Mouse (Mus musculus) embryonic facial prominence, embryonic 15.5 days (tissue): ENCODE results near the gene Adgrf1. TPM values are rescaled to one million over a fixed set of nuclear protein-coding genes. Genes with fewer than 3 reads are reported as not detected.

ENCODE experiments used
- ATAC-seq: fragments of 200-750 bp; cut with Nextera tagmentation; 2 replicates; pipeline ENCODE4 v1.8.0; 2017; ENCODE audit warnings: low read depth, moderate TSS enrichment; ENCODE audit not compliant: insufficient number of reproducible peaks, low FRiP score, low TSS enrichment
- H3K27ac ChIP-seq: fragments of 300-500 bp; sonication (generic); replicated peaks from 2 replicates; pipeline ENCODE4 v1.5.1; 2015; ENCODE audit warnings: mild to moderate bottlenecking, inconsistent platforms
- H3K27me3 ChIP-seq: fragments of 300-500 bp; sonication (generic); 2 replicates; pipeline ENCODE4 v1.6.1; 2015; ENCODE audit warnings: inconsistent platforms
- H3K36me3 ChIP-seq: fragments of 300-500 bp; sonication (generic); 2 replicates; pipeline ENCODE4 v1.6.1; 2015; ENCODE audit warnings: mild to moderate bottlenecking, inconsistent platforms
- H3K4me1 ChIP-seq: fragments of 300-500 bp; sonication (generic); 2 replicates; pipeline ENCODE4 v1.6.1; 2015; ENCODE audit warnings: inconsistent platforms
- H3K4me2 ChIP-seq: fragments of 300-500 bp; sonication (generic); replicated peaks from 2 replicates; pipeline ENCODE4 v1.6.1; 2015; ENCODE audit warnings: mild to moderate bottlenecking, inconsistent platforms
- H3K4me3 ChIP-seq: fragments of 300-500 bp; sonication (generic); replicated peaks from 2 replicates; pipeline ENCODE4 v1.5.1; 2015; ENCODE audit warnings: mild to moderate bottlenecking, inconsistent platforms
- H3K9ac ChIP-seq: fragments of 300-500 bp; sonication (generic); 2 replicates; pipeline ENCODE4 v1.6.1; 2015; ENCODE audit warnings: inconsistent platforms
- H3K9me3 ChIP-seq: fragments of 300-500 bp; sonication (generic); replicated peaks from 2 replicates; pipeline ENCODE4 v1.6.1; 2016; ENCODE audit warnings: inconsistent platforms
- WGBS: fragments of 180-500 bp; shearing (Covaris S2); methylation state at CpG from one replicate; pipeline ENCODE4 v1.1.7; 2015; 5-methylcytosine and 5-hydroxymethylcytosine counted together
- polyA plus RNA-seq: library from polyadenylated mRNA; unstranded; fragments of >200 nt; fragmentation: Nextera tagmentation; extraction: Ambion mirVana; gene quantifications from 2 replicates; pipeline ENCODE4 v1.2.1, GENCODE M21; 2015

Gene Adgrf1
- polyA plus RNA-seq, 1 experiment from 2014 or later = 0.04 TPM

DNA sequence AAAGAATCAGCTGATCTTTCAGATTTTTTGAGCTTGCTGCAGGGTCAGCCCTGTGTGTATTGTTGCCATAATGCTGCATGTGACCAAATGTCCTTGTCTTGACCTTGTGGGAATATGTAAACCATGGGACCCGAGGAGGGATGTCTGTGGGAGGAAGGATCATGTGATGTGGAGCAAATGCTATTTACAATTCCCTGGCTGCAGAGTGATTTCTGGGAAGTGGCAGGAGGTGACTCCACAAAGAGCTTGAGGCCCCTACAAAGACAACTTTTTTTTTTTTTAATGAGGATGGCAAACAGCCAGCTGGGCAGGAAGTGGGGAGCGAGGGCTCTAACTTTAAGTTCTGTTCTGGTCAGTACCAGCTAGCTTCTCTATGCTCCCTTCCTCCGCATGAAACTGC is 20.5 kb upstream of the Adgrf1 start:
- no peaks in the 10 kb centered on the region for H3K27me3 ChIP-seq
- no peaks in the 10 kb centered on the region for H3K36me3 ChIP-seq
- WGBS = 38% methylated on average over 3 of the region's 3 CpGs
- H3K4me3 ChIP-seq = no peak overlapping the region
- no peak overlapping the region for H3K4me2 ChIP-seq
- no peak overlapping the region for H3K9ac ChIP-seq
- no peak for ATAC-seq
- H3K9me3 ChIP-seq = no peaks in the 10 kb centered on the region
- H3K4me1 ChIP-seq = peaks cover 15% of the 10 kb centered on the region
- no peak overlapping the region for H3K27ac ChIP-seq

GRCm38 (mm10) chr17:43251249-43252125 is 18.6 kb upstream of the Adgrf1 start:
- Histone ChIP-seq H3K4me1 (peaks cover 15% of the 10 kb centered on the region), H3K9ac (no peak overlapping the region), H3K9me3 (no peaks in the 10 kb centered on the region), H3K27ac (peak overlapping the region; percentile 36), H3K27me3 (no peaks in the 10 kb centered on the region), H3K4me2 (no peak overlapping the region), H3K4me3 (no peak overlapping the region), H3K36me3 (no peaks in the 10 kb centered on the region)
- 0 out of 2 replicates have a peak, but pooled peaks have one; percentile 25 for ATAC-seq
- 21% methylated on average over 5 of the region's 5 CpGs for WGBS

DNA sequence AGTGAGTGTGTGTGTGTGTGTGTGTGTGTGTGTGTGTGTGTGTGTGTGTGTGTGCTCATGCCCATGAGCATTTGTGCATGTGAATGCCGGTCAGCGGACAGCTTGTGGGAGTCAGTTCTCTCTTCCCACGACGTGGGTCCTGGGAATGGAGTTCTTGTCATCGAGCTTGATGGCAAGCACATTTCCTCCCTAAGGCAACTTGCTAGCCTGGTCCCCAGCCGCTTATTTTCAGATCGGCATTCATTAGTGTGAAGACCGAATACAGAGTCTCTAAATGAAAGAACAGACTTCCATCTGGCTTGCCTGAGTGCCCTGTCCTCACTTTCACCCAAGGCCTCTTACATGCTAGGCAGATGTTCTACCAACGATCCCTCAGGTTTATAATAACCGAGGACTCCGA is 17.3 kb upstream of the Adgrf1 start:
- no peak overlapping the region for H3K9ac ChIP-seq
- peaks cover 21% of the 10 kb centered on the region for H3K4me1 ChIP-seq
- ATAC-seq = no peak
- no peaks in the 10 kb centered on the region for H3K27me3 ChIP-seq
- 35% methylated on average over 11 of the region's 11 CpGs for WGBS
- no peak overlapping the region for H3K4me3 ChIP-seq
- H3K36me3 ChIP-seq = no peaks in the 10 kb centered on the region
- H3K27ac ChIP-seq = no peak overlapping the region
- H3K9me3 ChIP-seq = no peaks in the 10 kb centered on the region
- no peak overlapping the region for H3K4me2 ChIP-seq

DNA sequence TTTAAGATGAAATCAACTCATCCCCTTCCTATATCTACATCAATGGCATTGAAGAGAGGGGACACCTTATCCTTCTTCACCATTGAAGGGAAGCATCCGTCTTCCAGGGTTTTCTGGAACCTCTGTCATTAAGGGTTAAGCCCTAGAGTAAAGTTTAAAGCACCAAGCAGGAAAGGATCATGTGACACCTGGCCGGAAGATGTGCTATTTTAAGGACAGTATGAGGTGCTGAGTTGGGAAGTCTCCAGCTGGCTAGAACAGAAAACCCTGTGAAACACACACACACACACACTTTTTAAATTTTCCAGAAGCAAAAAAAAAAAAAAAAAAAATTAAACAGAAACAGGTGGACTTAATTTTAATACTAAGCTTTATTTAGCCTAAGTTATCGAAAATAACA is 15.9 kb upstream of the Adgrf1 start:
- Histone ChIP-seq H3K27ac (no peak overlapping the region), H3K27me3 (no peaks in the 10 kb centered on the region), H3K9me3 (no peaks in the 10 kb centered on the region), H3K4me2 (no peak overlapping the region), H3K4me1 (peaks cover 18% of the 10 kb centered on the region), H3K36me3 (no peaks in the 10 kb centered on the region), H3K9ac (no peak overlapping the region), H3K4me3 (no peak overlapping the region)
- 29% methylated on average over 3 of the region's 3 CpGs for WGBS
- ATAC-seq = no peak

DNA sequence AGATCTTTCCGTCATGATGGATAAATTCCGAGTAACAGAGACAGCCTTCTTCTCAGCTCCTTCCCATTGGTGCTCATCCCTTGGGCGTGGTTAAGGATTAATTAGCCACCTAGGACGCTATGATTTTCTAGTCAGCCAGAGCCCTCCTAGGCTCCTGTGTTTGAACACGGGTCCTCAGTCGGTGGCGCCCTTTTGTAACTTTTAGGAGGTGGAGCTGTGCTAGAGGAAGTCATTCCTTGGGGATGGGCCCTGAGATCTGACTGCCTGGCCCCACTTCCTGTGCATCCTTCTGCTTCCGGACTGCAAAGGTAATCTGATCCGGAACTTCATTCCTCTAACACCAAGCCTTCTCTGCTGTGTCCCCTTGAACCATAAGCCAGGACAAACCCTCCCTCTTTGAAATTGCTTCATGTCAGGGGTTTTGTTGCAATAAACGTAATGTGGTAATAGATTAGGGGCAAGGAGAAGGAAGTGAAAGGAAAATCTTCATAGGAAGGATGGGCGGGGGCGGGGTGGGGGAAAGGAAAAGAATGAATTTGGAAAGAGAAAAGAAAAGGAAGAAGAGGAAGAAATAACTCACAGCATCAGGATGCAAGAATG is 13.5 kb upstream of the Adgrf1 start:
- ATAC-seq = no peak
- no peak overlapping the region for H3K27ac ChIP-seq
- no peaks in the 10 kb centered on the region for H3K36me3 ChIP-seq
- H3K27me3 ChIP-seq = no peaks in the 10 kb centered on the region
- no peaks in the 10 kb centered on the region for H3K9me3 ChIP-seq
- no peak overlapping the region for H3K4me2 ChIP-seq
- 65% methylated on average over 12 of the region's 12 CpGs for WGBS
- H3K4me1 ChIP-seq = peaks cover 11% of the 10 kb centered on the region
- no peak overlapping the region for H3K9ac ChIP-seq
- no peak overlapping the region for H3K4me3 ChIP-seq

DNA sequence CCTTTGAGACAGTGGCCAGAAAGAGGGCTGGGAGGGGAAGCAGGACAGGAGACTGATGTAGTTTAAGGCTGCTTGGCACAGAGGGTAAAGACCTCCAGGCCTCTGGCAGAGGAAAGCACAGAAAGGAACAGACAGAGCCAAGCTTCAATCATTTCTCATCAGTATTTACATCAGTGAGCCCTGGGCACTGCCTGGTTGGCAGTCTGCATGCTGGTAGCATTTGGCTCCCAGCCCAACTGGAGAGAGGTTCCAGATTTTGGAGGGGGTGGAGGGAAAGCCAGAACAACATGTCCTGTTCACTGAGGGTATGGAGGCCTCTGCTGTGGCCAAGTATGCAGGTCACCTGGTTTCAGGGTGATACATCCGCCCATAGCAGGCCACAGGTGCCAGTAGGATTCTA is 12.4 kb upstream of the Adgrf1 start:
- Histone ChIP-seq H3K27ac (no peak overlapping the region), H3K4me1 (peaks cover 6% of the 10 kb centered on the region; the same call in 1 of the 2 replicates), H3K9me3 (peaks cover 9% of the 10 kb centered on the region; the same call in 1 of the 2 replicates), H3K27me3 (no peaks in the 10 kb centered on the region), H3K4me2 (no peak overlapping the region), H3K36me3 (no peaks in the 10 kb centered on the region), H3K9ac (no peak overlapping the region), H3K4me3 (no peak overlapping the region)
- ATAC-seq = no peak; the same call in 1 of the 2 replicates
- 76% methylated on average over 1 of the region's 1 CpGs for WGBS

DNA sequence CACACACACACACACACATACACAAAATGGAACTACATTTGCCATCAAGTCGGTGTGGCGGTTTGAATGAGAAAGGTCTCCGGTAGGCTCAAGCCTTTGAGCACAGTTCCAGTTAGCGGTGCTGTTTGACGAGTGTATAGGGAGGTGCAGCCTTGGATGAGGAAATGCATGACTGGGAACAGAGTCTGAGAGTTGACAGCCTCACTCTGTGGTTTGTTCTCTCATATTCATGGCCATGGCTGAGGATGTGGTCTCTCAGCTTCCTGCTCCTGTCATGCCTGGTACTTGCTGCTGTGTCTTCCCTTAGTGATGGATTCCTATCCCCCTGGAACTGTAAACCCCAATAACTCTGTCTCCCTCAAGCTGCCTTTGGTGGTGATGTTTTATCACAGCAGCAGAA is 8.2 kb upstream of the Adgrf1 start:
- H3K27ac ChIP-seq = no peak overlapping the region
- 90% methylated on average over 5 of the region's 5 CpGs for WGBS
- H3K4me3 ChIP-seq = no peak overlapping the region
- peaks cover 14% of the 10 kb centered on the region; the same call in 1 of the 2 replicates for H3K9me3 ChIP-seq
- H3K27me3 ChIP-seq = no peaks in the 10 kb centered on the region
- peaks cover 16% of the 10 kb centered on the region for H3K4me1 ChIP-seq
- no peak overlapping the region for H3K9ac ChIP-seq
- no peak overlapping the region for H3K4me2 ChIP-seq
- no peaks in the 10 kb centered on the region for H3K36me3 ChIP-seq
- ATAC-seq = no peak

DNA sequence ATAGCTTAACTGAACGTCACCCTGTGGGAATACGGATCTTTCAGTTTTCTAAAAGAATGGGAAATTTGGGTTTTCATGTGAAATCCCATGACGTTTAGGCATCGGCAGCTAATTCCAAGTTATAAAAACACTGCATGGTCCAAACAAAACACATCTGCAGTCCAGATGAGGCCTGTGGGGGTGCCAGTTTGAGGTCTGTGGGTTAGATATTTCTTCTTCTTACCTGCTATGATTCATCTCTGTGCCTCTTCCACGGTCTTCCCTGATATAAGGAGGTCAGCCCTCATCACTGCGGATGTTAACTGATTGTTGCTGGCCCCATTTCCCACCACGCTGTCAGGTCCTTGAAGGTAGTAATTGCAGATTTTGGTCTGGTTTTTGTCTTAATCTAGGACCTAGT is 5.4 kb upstream of the Adgrf1 start:
- Histone ChIP-seq H3K9me3 (peaks cover 14% of the 10 kb centered on the region; the same call in 1 of the 2 replicates), H3K4me3 (no peak overlapping the region), H3K9ac (no peak overlapping the region), H3K27me3 (no peaks in the 10 kb centered on the region), H3K27ac (0 out of 2 replicates have a peak overlapping the region, but pooled peaks have one; percentile 2), H3K4me2 (peak overlapping the region; percentile 46; the same call in 1 of the 2 replicates), H3K4me1 (peaks cover 10% of the 10 kb centered on the region; the same call in 1 of the 2 replicates), H3K36me3 (no peaks in the 10 kb centered on the region)
- no peak for ATAC-seq
- WGBS = 52% methylated on average over 7 of the region's 7 CpGs

- Histone ChIP-seq H3K27me3 (no peaks in the 10 kb centered on the region), H3K4me3 (peak overlapping the region; percentile 20; the same call in 1 of the 2 replicates), H3K4me2 (peak overlapping the region; percentile 46), H3K9ac (no peak overlapping the region), H3K36me3 (no peaks in the 10 kb centered on the region), H3K27ac (0 out of 2 replicates have a peak overlapping the region, but pooled peaks have one; percentile 2), H3K4me1 (peaks cover 10% of the 10 kb centered on the region; the same call in 1 of the 2 replicates), H3K9me3 (peaks cover 14% of the 10 kb centered on the region; the same call in 1 of the 2 replicates)
- ATAC-seq = peak; percentile 71
- 17% methylated on average over 26 of the region's 26 CpGs for WGBS
These were observed 4.8 kb upstream of the Adgrf1 start for GRCm38 (mm10) chr17:43265178-43265837.

DNA sequence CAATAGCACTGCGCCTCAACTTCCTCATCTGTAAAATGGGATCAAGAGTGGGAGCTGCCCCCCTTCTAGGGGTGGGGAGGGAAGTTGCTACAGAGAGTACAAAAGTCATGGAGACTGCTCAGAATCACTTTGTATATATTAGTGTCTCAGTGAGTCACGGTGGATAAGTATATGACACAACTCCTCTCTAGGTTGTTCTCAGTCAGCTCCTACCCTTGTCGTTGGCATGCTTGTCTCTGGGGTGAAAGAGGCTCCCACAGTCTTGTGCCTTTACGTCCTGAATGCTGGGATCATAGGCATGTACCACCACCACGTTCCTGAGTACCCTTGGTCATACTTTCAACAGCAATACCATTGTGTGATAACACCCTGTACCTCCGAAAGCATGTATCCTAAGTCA is 4.2 kb upstream of the Adgrf1 start:
- Histone ChIP-seq H3K4me3 (no peak overlapping the region), H3K27ac (no peak overlapping the region), H3K9me3 (peaks cover 14% of the 10 kb centered on the region; the same call in 1 of the 2 replicates), H3K4me1 (peaks cover 10% of the 10 kb centered on the region; the same call in 1 of the 2 replicates), H3K27me3 (no peaks in the 10 kb centered on the region), H3K9ac (no peak overlapping the region), H3K36me3 (no peaks in the 10 kb centered on the region), H3K4me2 (no peak overlapping the region)
- WGBS = 91% methylated on average over 6 of the region's 6 CpGs
- ATAC-seq = no peak

DNA sequence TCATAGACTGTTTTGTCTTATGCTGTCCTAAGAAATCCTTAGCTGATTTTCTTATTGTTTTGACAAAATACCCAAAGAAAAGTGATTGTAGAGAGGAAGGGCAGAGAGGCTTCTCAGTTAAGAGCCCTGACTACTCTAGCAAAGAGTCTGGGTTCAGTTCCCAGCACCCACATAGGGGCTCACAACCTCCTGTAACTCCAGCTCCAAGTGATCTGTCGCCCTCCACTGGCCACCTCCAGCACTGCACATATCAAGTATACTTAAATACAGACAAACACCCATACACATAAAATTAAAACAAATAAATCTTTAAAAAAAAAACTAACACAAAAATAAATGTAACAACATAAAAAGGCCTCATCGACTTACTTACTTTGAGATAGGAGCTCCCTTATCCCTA is 3.5 kb upstream of the Adgrf1 start:
- Histone ChIP-seq H3K4me1 (peaks cover 10% of the 10 kb centered on the region; the same call in 1 of the 2 replicates), H3K27ac (no peak overlapping the region), H3K9me3 (peaks cover 14% of the 10 kb centered on the region; the same call in 1 of the 2 replicates), H3K4me3 (no peak overlapping the region), H3K36me3 (no peaks in the 10 kb centered on the region), H3K9ac (no peak overlapping the region), H3K27me3 (no peaks in the 10 kb centered on the region), H3K4me2 (no peak overlapping the region)
- 82% methylated on average over 2 of the region's 2 CpGs for whole genome bisulfite sequencing
- no peak for ATAC-seq
